Mouse (Mus musculus) lung, embryonic 14.5 days (tissue): ENCODE measurements at regions not wholly inside any gene's neighbourhood (a gene's known extent, or its start where the extent isn't known, plus 50 kb on each side); places are given as distances from the start of the nearest gene placed in this dataset.

ENCODE experiments used
- ATAC-seq: fragments of 200-750 bp; cut with Nextera tagmentation; 2 replicates; pipeline ENCODE4 v1.8.0; 2017; ENCODE audit warnings: mild to moderate bottlenecking, moderate TSS enrichment, moderate library complexity; ENCODE audit not compliant: insufficient read depth
- DNase-seq: peaks from one replicate; pipeline ENCODE4 v3.0.0-alpha.2; 2015
- H3K27ac ChIP-seq: fragments of 300-500 bp; sonication (generic); 2 replicates; pipeline ENCODE4 v1.5.1; 2014; ENCODE audit warnings: low read depth, mild to moderate bottlenecking, moderate library complexity
- H3K27me3 ChIP-seq: fragments of 300-500 bp; sonication (generic); 2 replicates; pipeline ENCODE4 v1.6.1; 2014; ENCODE audit warnings: low read length, control low read depth; ENCODE audit not compliant: insufficient read depth
- H3K36me3 ChIP-seq: fragments of 300-500 bp; sonication (generic); 2 replicates; pipeline ENCODE4 v1.6.1; 2014; ENCODE audit warnings: control low read depth; ENCODE audit not compliant: insufficient read depth
- H3K4me1 ChIP-seq: fragments of 300-500 bp; sonication (generic); 2 replicates; pipeline ENCODE4 v1.6.1; 2014; ENCODE audit warnings: antibody characterized with exemption, control low read depth; ENCODE audit not compliant: insufficient read depth
- H3K4me2 ChIP-seq: fragments of 300-500 bp; sonication (generic); 2 replicates; pipeline ENCODE4 v1.6.1; 2014; ENCODE audit warnings: mild to moderate bottlenecking
- H3K4me3 ChIP-seq: fragments of 300-500 bp; sonication (generic); 2 replicates; pipeline ENCODE4 v1.5.1; 2014; ENCODE audit warnings: low read depth, low read length
- H3K9ac ChIP-seq: fragments of 300-500 bp; sonication (generic); 2 replicates; pipeline ENCODE4 v1.6.1; 2014
- H3K9me3 ChIP-seq: fragments of 300-500 bp; sonication (generic); 2 replicates; pipeline ENCODE4 v1.6.1; 2016; ENCODE audit warnings: low read depth, low read length, control low read depth
- CTCF ChIP-seq: IDR thresholded peaks from 2 replicates; pipeline ENCODE4 v1.5.1; 2016; ENCODE audit warnings: antibody characterized with exemption, low read depth
- WGBS: fragments of 180-500 bp; shearing (Covaris S2); extraction: QIAGEN DNeasy Blood & Tissue Kit; methylation state at CpG from one replicate; pipeline ENCODE4 v1.1.7; 2014; 5-methylcytosine and 5-hydroxymethylcytosine counted together

DNA sequence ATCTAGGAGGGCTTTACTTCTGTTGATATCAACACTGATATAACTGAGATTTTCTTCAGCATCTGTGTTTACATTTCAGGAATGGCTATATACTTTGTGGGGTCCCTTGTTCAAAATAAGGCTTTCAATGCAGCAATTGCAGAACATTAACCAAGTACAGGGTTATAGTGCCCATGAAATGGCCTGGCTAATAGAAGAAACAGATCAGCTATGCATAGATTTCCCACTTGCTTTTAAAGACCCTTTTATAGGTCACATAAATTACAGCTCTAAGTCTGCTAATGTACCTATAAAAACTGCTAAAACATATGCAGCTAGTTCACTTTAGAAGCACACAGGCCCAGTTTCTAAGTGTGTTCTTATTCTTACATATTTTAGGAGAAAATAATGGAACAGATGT, 472.1 kb downstream of the Nup35 start:
- DNase-seq = no peak
- H3K27ac ChIP-seq = no peak overlapping the region
- H3K4me3 ChIP-seq = no peak overlapping the region
- ATAC-seq = no peak
- no peaks in the 10 kb centered on the region for H3K36me3 ChIP-seq
- no peaks in the 10 kb centered on the region for H3K9me3 ChIP-seq
- H3K27me3 ChIP-seq = no peaks in the 10 kb centered on the region
- TF ChIP-seq CTCF = no peak
- no peak overlapping the region for H3K9ac ChIP-seq
- H3K4me1 ChIP-seq = no peaks in the 10 kb centered on the region
- H3K4me2 ChIP-seq = no peak overlapping the region

DNA sequence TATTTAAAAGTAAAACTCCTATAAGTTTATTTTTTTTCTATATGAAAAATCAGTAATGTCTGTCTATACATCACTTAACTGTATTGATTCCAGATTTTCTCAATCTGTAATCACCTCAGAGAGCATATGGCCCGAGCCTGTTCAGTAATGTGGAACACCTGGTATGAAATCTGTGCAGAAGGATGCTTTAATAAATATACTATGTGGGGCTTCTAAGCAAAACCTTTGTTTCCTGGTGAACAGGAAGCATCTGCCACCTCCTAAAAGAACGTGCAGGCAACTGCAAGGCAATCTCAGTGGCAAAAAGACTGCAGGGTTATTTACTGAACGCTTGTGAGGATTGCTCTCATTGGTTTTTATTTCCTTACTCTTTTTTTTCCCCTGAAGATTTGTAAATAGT, 488.8 kb downstream of the Nup35 start:
- Histone ChIP-seq H3K36me3 (no peaks in the 10 kb centered on the region), H3K4me1 (no peaks in the 10 kb centered on the region), H3K9me3 (no peaks in the 10 kb centered on the region), H3K27ac (no peak overlapping the region), H3K4me2 (no peak overlapping the region), H3K27me3 (no peaks in the 10 kb centered on the region), H3K9ac (no peak overlapping the region), H3K4me3 (no peak overlapping the region)
- WGBS = 25% methylated on average over 3 of the region's 3 CpGs
- ATAC-seq = no peak
- no peak for TF ChIP-seq CTCF
- no peak for DNase-seq

DNA sequence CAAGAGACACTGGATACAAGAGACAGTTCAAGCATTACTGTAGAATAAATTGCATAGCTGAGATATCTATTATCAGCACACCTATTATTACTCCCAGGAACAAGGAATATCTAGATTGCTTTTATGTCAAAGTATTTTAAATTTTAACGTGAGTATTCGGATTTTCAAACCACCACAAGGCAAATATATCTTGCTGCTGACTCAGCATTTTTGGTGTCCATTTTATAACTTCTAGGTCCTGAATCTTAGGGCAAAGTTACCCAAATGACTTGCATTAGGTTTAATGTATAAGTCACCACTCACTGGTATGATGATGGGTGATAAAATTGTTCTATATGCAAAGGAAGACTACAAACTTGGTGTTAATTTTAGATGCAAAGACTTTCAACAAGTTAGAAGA, 501.7 kb downstream of the Nup35 start:
- Histone ChIP-seq H3K4me1 (no peaks in the 10 kb centered on the region), H3K36me3 (no peaks in the 10 kb centered on the region), H3K4me3 (no peak overlapping the region), H3K4me2 (no peak overlapping the region), H3K9me3 (no peaks in the 10 kb centered on the region), H3K27me3 (no peaks in the 10 kb centered on the region), H3K27ac (no peak overlapping the region), H3K9ac (no peak overlapping the region)
- 83% methylated on average over 2 of the region's 2 CpGs for WGBS
- no peak for TF ChIP-seq CTCF
- DNase-seq (no peak), ATAC-seq (no peak)

DNA sequence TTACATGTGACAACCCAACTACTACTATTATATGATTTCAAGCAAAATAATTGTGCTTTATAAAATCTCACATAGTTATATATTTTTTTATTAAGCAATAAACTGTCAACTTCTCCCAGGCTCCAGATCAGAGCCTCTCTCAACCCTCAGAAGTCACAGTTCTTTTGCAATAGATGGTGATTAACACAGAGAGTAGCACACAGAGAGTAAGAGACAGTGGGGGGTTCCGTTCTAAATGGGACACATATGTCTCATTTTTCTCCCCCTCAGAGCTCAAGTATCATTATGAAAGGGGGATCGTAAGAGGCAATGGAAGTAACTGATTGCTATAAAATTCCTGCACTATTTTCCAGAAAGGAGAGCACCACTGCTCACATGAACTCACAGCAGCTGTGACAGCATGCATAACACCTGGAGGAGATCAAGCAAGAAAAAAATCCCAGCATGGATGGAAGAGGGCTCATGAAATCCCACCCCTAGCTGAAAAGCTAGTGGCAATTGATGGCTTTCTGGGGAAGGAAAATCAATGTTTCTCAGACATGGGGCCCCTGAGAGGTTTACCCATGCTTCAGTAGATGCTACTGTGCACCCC, 503.5 kb downstream of the Nup35 start:
- 67% methylated on average over 2 of the region's 2 CpGs for WGBS
- no peak for TF ChIP-seq CTCF
- Histone ChIP-seq H3K4me3 (no peak overlapping the region), H3K9ac (no peak overlapping the region), H3K36me3 (no peaks in the 10 kb centered on the region), H3K27ac (no peak overlapping the region), H3K9me3 (no peaks in the 10 kb centered on the region), H3K4me1 (no peaks in the 10 kb centered on the region), H3K4me2 (no peak overlapping the region), H3K27me3 (no peaks in the 10 kb centered on the region)
- peak; percentile 5 for DNase-seq
- ATAC-seq = no peak

DNA sequence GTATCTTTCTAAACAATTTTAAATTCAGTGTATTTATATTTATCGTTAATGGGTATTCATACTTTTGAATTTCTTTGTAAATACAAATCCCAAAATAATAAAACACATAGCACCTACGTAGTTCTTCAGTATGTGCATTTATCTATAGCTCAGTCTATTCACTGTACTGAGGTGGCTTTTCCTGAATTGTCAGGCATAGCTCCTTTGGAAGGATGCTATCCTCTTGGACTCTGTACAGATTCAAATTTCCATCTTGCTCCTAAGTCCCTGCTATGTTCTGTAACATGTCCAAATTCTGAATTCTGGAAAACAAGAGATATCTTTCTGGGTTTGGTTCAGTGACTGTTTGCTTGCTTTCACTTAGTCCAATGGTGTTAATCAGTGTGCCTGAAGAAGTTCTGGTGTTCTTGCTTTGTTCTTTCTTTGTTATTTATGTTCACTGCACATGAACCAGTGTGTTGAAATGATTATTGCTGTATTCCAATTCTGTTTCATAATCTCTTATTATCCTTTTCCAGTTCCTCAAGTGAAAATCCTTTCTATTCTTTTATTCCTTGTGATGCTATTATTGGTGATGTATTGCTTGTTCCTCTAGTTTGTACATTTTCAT, 519.5 kb downstream of the Nup35 start:
- no peak overlapping the region for H3K4me3 ChIP-seq
- no peak overlapping the region for H3K9ac ChIP-seq
- DNase-seq (no peak), ATAC-seq (no peak)
- H3K9me3 ChIP-seq = no peaks in the 10 kb centered on the region
- H3K4me1 ChIP-seq = no peaks in the 10 kb centered on the region
- 81% methylated on average over 2 of the region's 2 CpGs for WGBS
- TF ChIP-seq CTCF = no peak
- no peaks in the 10 kb centered on the region for H3K36me3 ChIP-seq
- H3K27ac ChIP-seq = no peak overlapping the region
- H3K4me2 ChIP-seq = no peak overlapping the region
- no peaks in the 10 kb centered on the region for H3K27me3 ChIP-seq

DNA sequence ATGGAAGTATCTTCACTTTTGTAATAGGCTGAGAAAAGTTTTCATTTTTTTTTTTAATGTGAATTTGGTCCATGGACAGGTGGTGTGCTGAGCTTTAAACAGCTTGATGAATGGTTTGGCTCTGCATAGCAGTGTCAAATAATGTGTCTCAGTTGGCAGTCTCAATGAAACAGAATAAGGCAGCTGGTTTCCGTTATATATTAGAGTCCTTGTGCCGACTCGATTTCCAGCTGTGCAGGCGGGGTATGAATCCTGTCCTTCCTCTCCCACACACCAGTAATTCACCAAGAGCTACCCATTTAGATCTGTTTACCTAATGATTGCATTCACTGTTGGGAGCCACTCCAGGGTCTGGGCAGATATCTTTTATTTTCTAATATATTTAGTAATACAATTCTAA, 526.6 kb downstream of the Nup35 start:
- Histone ChIP-seq H3K4me2 (no peak overlapping the region), H3K36me3 (no peaks in the 10 kb centered on the region), H3K9me3 (no peaks in the 10 kb centered on the region), H3K27ac (no peak overlapping the region), H3K27me3 (no peaks in the 10 kb centered on the region), H3K4me1 (no peaks in the 10 kb centered on the region), H3K9ac (no peak overlapping the region), H3K4me3 (no peak overlapping the region)
- WGBS = 33% methylated on average over 4 of the region's 4 CpGs
- TF ChIP-seq CTCF = no peak
- DNase-seq = peak; percentile 67
- ATAC-seq = peak; percentile 75

DNA sequence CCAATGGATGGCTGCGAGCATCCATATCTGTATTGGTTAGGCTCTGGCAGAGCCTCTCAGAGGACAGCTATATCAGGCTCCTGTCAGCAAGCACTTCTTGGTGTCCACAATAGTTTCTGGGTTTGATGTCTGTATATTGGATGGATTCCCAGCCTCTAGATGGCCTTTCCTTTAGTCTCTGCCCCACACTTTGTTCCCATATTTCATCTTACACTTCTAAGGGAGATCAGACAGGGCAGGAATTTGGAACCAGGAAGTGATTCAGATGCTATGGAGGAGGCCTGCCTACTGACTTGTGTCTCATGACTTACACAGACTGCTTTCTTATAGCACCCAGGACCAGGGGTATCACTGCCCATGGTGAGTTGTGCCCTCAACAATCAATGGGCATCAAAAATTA, 529.4 kb downstream of the Nup35 start:
- Histone ChIP-seq H3K27ac (no peak overlapping the region), H3K9me3 (no peaks in the 10 kb centered on the region), H3K4me2 (no peak overlapping the region), H3K4me1 (no peaks in the 10 kb centered on the region), H3K27me3 (no peaks in the 10 kb centered on the region), H3K9ac (no peak overlapping the region), H3K36me3 (no peaks in the 10 kb centered on the region), H3K4me3 (no peak overlapping the region)
- TF ChIP-seq CTCF = no peak
- WGBS = 53% methylated on average over 1 of the region's 1 CpGs
- peak; percentile 67 for DNase-seq
- ATAC-seq = peak; percentile 77; the same call in 1 of the 2 replicates

DNA sequence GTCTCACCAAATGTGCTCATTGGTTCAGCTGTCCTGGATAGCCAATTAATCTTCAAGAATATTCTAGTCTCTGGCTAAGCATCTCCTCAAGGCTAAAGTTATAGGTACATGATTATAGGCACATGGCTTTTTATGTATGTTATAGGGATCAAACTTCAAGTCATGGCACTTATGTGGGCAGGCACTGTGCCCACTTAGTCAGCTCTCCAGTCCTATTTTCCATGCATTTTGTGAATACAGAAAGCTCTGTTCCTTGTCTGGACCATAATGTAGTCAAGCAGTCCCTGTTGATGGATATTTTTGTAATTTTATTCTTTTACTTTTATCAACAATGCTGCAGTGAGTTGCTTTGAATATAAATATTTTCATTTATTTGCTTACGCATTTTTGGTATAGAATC, 531.1 kb downstream of the Nup35 start:
- Histone ChIP-seq H3K36me3 (no peaks in the 10 kb centered on the region), H3K9ac (no peak overlapping the region), H3K4me3 (no peak overlapping the region), H3K4me1 (no peaks in the 10 kb centered on the region), H3K9me3 (no peaks in the 10 kb centered on the region), H3K4me2 (no peak overlapping the region), H3K27me3 (no peaks in the 10 kb centered on the region), H3K27ac (no peak overlapping the region)
- 63% methylated on average over 1 of the region's 1 CpGs for WGBS
- ATAC-seq (no peak), DNase-seq (no peak)
- TF ChIP-seq CTCF = no peak
